Mouse (Mus musculus) mouse trophoblast stem cell (cell line): Measurements from ENCODE around the gene Nemf.

Experiments used
- in situ Hi-C, 2 experiments: fragments of 300-500 bp; cut with MseI, MboI; formaldehyde crosslinking; loops; 2 replicates in 1 of 2; 3 replicates in 1 of 2; pipeline ENCODE4 v1.15.1; 2025

The Nemf gene

GRCm38 (mm10) chr12:69318431-69318830 is 38.5 kb downstream of the Nemf start:
- in situ Hi-C loops, result no loop called here

- in situ Hi-C loops, result no loop called here
Observed at GRCm38 (mm10) chr12:69309659-69310058, 47.3 kb downstream of the Nemf start.

GRCm38 (mm10) chr12:69306333-69306732 is 50.6 kb downstream of the Nemf start:
- in situ Hi-C loops, result no loop called here

GRCm38 (mm10) chr12:69304051-69304450 is 52.9 kb downstream of the Nemf start:
- in situ Hi-C loops, result no loop called here

GRCm38 (mm10) chr12:69302171-69302570 is 54.8 kb downstream of the Nemf start:
- in situ Hi-C loops, result no loop called here

GRCm38 (mm10) chr12:69300391-69300790 is 56.6 kb downstream of the Nemf start:
- in situ Hi-C loops, result no loop called here

- in situ Hi-C loops, result no loop called here
Observed at GRCm38 (mm10) chr12:69299831-69300230, 57.1 kb downstream of the Nemf start.

- in situ Hi-C loops, result no loop called here
Observed at GRCm38 (mm10) chr12:69299231-69299630, 57.7 kb downstream of the Nemf start.

- in situ Hi-C loops, result no loop called here
Observed at GRCm38 (mm10) chr12:69298281-69298680, 58.7 kb downstream of the Nemf start.

- in situ Hi-C loops, result no loop called here
Observed at GRCm38 (mm10) chr12:69297411-69298150, 59.4 kb downstream of the Nemf start.

GRCm38 (mm10) chr12:69296511-69297410 is 60.2 kb downstream of the Nemf start, which contains the start of gene Klhdc2:
Gene Klhdc2, plus strand, starts transcription at chr12:69296681.
- in situ Hi-C loops, result no loop called here

- in situ Hi-C loops, result no loop called here
Observed at GRCm38 (mm10) chr12:69295651-69296050, 61.3 kb downstream of the Nemf start.

GRCm38 (mm10) chr12:69294936-69295335 is 62.0 kb downstream of the Nemf start:
- in situ Hi-C loops, result no loop called here

- in situ Hi-C loops, result no loop called here
Observed at GRCm38 (mm10) chr12:69293815-69294214, 63.1 kb downstream of the Nemf start.

GRCm38 (mm10) chr12:69292401-69292800 is 64.6 kb downstream of the Nemf start:
- in situ Hi-C loops, result no loop called here

GRCm38 (mm10) chr12:69288699-69289098 is 68.3 kb downstream of the Nemf start:
- in situ Hi-C loops, result no loop called here

- in situ Hi-C loops, result no loop called here
Observed at GRCm38 (mm10) chr12:69287535-69287934, 69.4 kb downstream of the Nemf start.

- in situ Hi-C loops, result no loop called here
Observed at GRCm38 (mm10) chr12:69283146-69283545, 73.8 kb downstream of the Nemf start.

- in situ Hi-C loops, result no loop called here
Observed at GRCm38 (mm10) chr12:69280915-69281314, 76.0 kb downstream of the Nemf start.

GRCm38 (mm10) chr12:69279931-69280469 is 77.0 kb downstream of the Nemf start:
- in situ Hi-C loops, result no loop called here

- in situ Hi-C loops, result no loop called here
Observed at GRCm38 (mm10) chr12:69268956-69269355, 88.0 kb downstream of the Nemf start.

GRCm38 (mm10) chr12:69267956-69268632 is 88.9 kb downstream of the Nemf start:
- in situ Hi-C loops, result no loop called here
